Mouse (Mus musculus): ENCODE measurements around the gene Ror1.

DNA sequence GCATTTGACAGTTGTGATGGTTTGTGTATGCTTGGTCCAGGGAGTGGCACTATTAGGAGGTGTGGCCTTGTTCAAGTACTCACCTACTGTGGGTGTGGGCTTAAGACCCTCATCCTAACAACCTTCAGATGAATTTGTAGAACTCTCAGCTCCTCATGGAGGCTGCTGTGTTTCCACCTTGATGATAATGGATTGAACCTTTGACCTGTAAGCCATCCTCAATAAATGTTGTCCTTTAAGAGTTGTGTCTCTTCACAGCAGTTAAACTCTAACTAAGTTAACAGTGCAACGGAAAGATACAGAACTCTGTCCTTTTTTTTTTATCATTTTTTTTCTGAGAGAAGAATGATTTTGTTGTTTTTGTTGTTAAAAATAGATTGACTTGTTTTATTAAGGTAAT lies 23.8 kb downstream of the Ror1 start:
- no peak for TF ChIP-seq CTCF (IDR thresholded peaks at IDR 0.05; ENCODE audit: low read depth)
- no peak for TF ChIP-seq EP300 (IDR thresholded peaks at IDR 0.05; ENCODE audit: low read depth)
